Mouse (Mus musculus) small intestine, adult 2 months (tissue): Measurements from ENCODE around the gene Mat1a.

Source experiments
- CTCF ChIP-seq: fragments of 200-500 bp; IDR thresholded peaks from 2 replicates; pipeline ENCODE4 v1.5.1; 2012; ENCODE audit warnings: low read depth, mild to moderate bottlenecking, control low read depth, inconsistent platforms, low read length, moderate library complexity, mixed read lengths; ENCODE audit not compliant: insufficient replicate concordance, insufficient read length; ENCODE audit errors: extremely low read depth
- POLR2A ChIP-seq: fragments of 200-500 bp; IDR thresholded peaks from 2 replicates; pipeline ENCODE4 v1.6.1; 2012; ENCODE audit warnings: low read depth, mild to moderate bottlenecking, control low read depth, inconsistent platforms, low read length, moderate library complexity

DNA sequence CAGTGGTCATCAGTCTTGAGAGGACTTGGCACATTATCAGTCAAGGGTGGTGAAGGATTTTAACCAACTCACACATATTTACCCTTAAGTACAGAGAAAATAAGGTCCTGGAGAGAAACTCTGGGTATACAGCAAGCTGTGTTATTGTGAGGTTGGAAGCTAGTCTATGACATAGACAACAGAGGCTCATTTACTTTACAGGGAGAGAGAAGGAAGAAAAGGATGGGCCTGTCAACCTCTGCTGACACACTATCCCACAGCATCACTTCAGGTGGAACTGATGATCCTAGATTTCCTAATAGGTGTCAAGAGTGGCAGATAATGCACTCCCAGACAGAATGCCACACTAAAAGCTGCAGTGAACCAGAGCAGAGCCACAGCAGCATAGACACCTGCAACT lies 35.7 kb upstream of the Mat1a start, which contains the start of gene Dydc2:
- TF ChIP-seq POLR2A (no peak), CTCF (no peak)
